Mouse (Mus musculus) bone marrow macrophage, adult 2 months (primary cell): ENCODE results near the gene Pnmal1.

Experiments used
- CTCF ChIP-seq: IDR thresholded peaks from 2 replicates; pipeline ENCODE4 v1.5.1; 2012; ENCODE audit warnings: low read depth, mild to moderate bottlenecking, low read length, moderate library complexity
- POLR2A ChIP-seq: IDR thresholded peaks from 2 replicates; pipeline ENCODE4 v1.6.1; 2012; ENCODE audit warnings: mild to moderate bottlenecking, low read depth, low read length, borderline replicate concordance

GRCm38 (mm10) chr7:16914453-16915343 lies 44.8 kb upstream of the Pnmal1 start:
- TF ChIP-seq CTCF (no peak), POLR2A (no peak)
